Comparison of ENCODE assay signal across 13 mouse cellular contexts in genomic region chr3:38811635-38812034, GRCm38 (mm10).
DNase-seq lines count a peak whose midpoint lies in the region; ATAC-seq and TF ChIP-seq lines count a peak whose summit lies in the region.
"Had no signal": no experiment of that assay in that cellular context is flagged by ENCODE, and none has a peak within 500 bp of the region (broad histone marks: within the 10 kb centered on the region; RNA-seq: fewer than 3 reads in every experiment).

No protein-coding gene starts in this region.

- 64% methylated on average over 8 of the region's 8 CpGs for WGBS in liver, embryonic 14.5 days (ENCODE audit: insufficient replicate concordance)
- 77% methylated on average over 8 of the region's 8 CpGs for WGBS in liver, embryonic 12.5 days (ENCODE audit: insufficient replicate concordance)

- TF ChIP-seq POLR2A in CH12.LX (IDR thresholded peaks at IDR 0.05; ENCODE audit: low read depth, low read length): no peak
- no peak for TF ChIP-seq POLR2A in embryonic fibroblast, embryonic 13.5 days (IDR thresholded peaks at IDR 0.05; ENCODE audit: low read depth, low read length)

- H3K27me3 ChIP-seq in liver, embryonic 14.5 days (ENCODE audit: control insufficient read depth, insufficient read depth, low read length): no peaks in the 10 kb centered on the region
- no peaks in the 10 kb centered on the region for H3K27me3 ChIP-seq in liver, embryonic 12.5 days (replicated peaks)
- H3K27me3 ChIP-seq in CH12.LX (replicated peaks): no peaks in the 10 kb centered on the region
- H3K27me3 ChIP-seq: heart, embryonic 15.5 days; hindbrain, embryonic 13.5 days; limb, embryonic 15.5 days had no signal

- H3K36me3 ChIP-seq in liver, embryonic 14.5 days (replicated peaks; ENCODE audit: control insufficient read depth, insufficient read depth, low read depth): no peaks in the 10 kb centered on the region
- H3K36me3 ChIP-seq in liver, embryonic 12.5 days: no peaks in the 10 kb centered on the region
- H3K36me3 ChIP-seq in CH12.LX (replicated peaks in 1 of 2; ENCODE audit: control insufficient read depth in 1 of 2, insufficient read depth in 1 of 2, low read length in 1 of 2): no peaks in the 10 kb centered on the region
- H3K36me3 ChIP-seq: heart, embryonic 15.5 days; hindbrain, embryonic 13.5 days; limb, embryonic 15.5 days had no signal

- no peaks in the 10 kb centered on the region for H3K79me2 ChIP-seq in CH12.LX (replicated peaks; ENCODE audit: control insufficient read depth, extremely low read depth, insufficient read depth, poor library complexity, severe bottlenecking)

- TF ChIP-seq RAD21 in CH12.LX (IDR thresholded peaks at IDR 0.05; ENCODE audit: low read depth, low read length): peak; percentile 30

- H3K9me3 ChIP-seq in liver, embryonic 14.5 days (ENCODE audit: control insufficient read depth, low read length): no peaks in the 10 kb centered on the region
- H3K9me3 ChIP-seq in liver, embryonic 12.5 days (replicated peaks): no peaks in the 10 kb centered on the region
- H3K9me3 ChIP-seq in CH12.LX (replicated peaks; ENCODE audit: low read length): no peaks in the 10 kb centered on the region
- H3K9me3 ChIP-seq: heart, embryonic 15.5 days; hindbrain, embryonic 13.5 days; limb, embryonic 15.5 days had no signal

- dilution Hi-C loops in CH12.LX (cut with MboI; ENCODE audit: extremely low pct_ligation_motif_present, extremely low pct_unique_long_range_greater_than_20kb, low sequenced_read_pairs): no loop called here

- no peak overlapping the region for H3K4me3 ChIP-seq in liver, embryonic 14.5 days (ENCODE audit: insufficient read depth in 1 of 2, low read depth in 2 of 2, low read length in 2 of 2)
- H3K4me3 ChIP-seq in liver, embryonic 12.5 days: no peak overlapping the region
- no peak overlapping the region for H3K4me3 ChIP-seq in CH12.LX (replicated peaks in 1 of 3; ENCODE audit: low read depth in 2 of 3, low read length in 2 of 3, poor library complexity in 1 of 3)
- no peak overlapping the region for H3K4me3 ChIP-seq in embryonic fibroblast, embryonic 13.5 days (ENCODE audit: insufficient read depth, low read length)
- H3K4me3 ChIP-seq: heart, embryonic 15.5 days; hindbrain, embryonic 13.5 days; limb, embryonic 15.5 days had no signal

- DNase-seq in adrenal gland, postnatal 25 days: peak; percentile 20
- no peak for DNase-seq in adrenal gland, adult 18-20 months (ENCODE audit: low spot score in 2 of 2)
- DNase-seq in liver, embryonic 14.5 days (ENCODE audit: low read depth in 3 of 3, low spot score in 3 of 3): no peak
- peak; percentile 16 for DNase-seq in CH12.LX (ENCODE audit: extremely low read depth)
- DNase-seq in cerebellum, postnatal 25 days: no peak
- no peak for DNase-seq in layer of hippocampus, adult 11-12 months (ENCODE audit: low spot score)
- DNase-seq: cerebellum, adult 9-10 months; kidney, adult 11 months had no signal

- no peak overlapping the region for H3K27ac ChIP-seq in liver, embryonic 14.5 days
- H3K27ac ChIP-seq in liver, embryonic 12.5 days: no peak overlapping the region
- no peak overlapping the region for H3K27ac ChIP-seq in CH12.LX (ENCODE audit: insufficient read depth, low read depth)
- no peak overlapping the region for H3K27ac ChIP-seq in embryonic fibroblast, embryonic 13.5 days (ENCODE audit: insufficient read depth, low read length)
- H3K27ac ChIP-seq: heart, embryonic 15.5 days; hindbrain, embryonic 13.5 days; limb, embryonic 15.5 days had no signal

- ATAC-seq in liver, embryonic 14.5 days (ENCODE audit: insufficient read depth): no peak
- ATAC-seq in liver, embryonic 12.5 days: no peak

- in situ Hi-C loops in CH12.LX (cut with MboI; ENCODE audit: low pct_ligation_motif_present, low pct_unique_long_range_greater_than_20kb, low sequenced_read_pairs): no loop called here

- no peak overlapping the region for H3K4me2 ChIP-seq in liver, embryonic 14.5 days (ENCODE audit: low read depth)
- no peak overlapping the region for H3K4me2 ChIP-seq in liver, embryonic 12.5 days
- no peak overlapping the region for H3K4me2 ChIP-seq in CH12.LX (ENCODE audit: insufficient read depth, low read depth, poor library complexity, severe bottlenecking)
- H3K4me2 ChIP-seq: heart, embryonic 15.5 days; hindbrain, embryonic 13.5 days; limb, embryonic 15.5 days had no signal

- H3K4me1 ChIP-seq in liver, embryonic 14.5 days (replicated peaks; ENCODE audit: control insufficient read depth in 2 of 2, insufficient read depth in 2 of 2, low read length in 1 of 2): no peaks in the 10 kb centered on the region
- no peaks in the 10 kb centered on the region for H3K4me1 ChIP-seq in liver, embryonic 12.5 days
- no peaks in the 10 kb centered on the region for H3K4me1 ChIP-seq in CH12.LX (ENCODE audit: control insufficient read depth in 1 of 2, insufficient read depth in 2 of 2)
- no peaks in the 10 kb centered on the region for H3K4me1 ChIP-seq in embryonic fibroblast, embryonic 13.5 days (ENCODE audit: control insufficient read depth, insufficient read depth, low read length)
- H3K4me1 ChIP-seq: heart, embryonic 15.5 days had no signal

- H3K9ac ChIP-seq in liver, embryonic 14.5 days (replicated peaks): no peak overlapping the region
- H3K9ac ChIP-seq in liver, embryonic 12.5 days: no peak overlapping the region
- H3K9ac ChIP-seq in CH12.LX (ENCODE audit: insufficient read depth, low read depth): no peak overlapping the region
- H3K9ac ChIP-seq: heart, embryonic 15.5 days; hindbrain, embryonic 13.5 days; limb, embryonic 15.5 days had no signal

- TF ChIP-seq CTCF in liver, embryonic 14.5 days (IDR thresholded peaks at IDR 0.05; ENCODE audit: low read depth): peak; percentile 28; the same call in 1 of the 2 replicates
- peak in 1 of 2 experiments; percentile 59; a peak in 3 of 4 replicates for TF ChIP-seq CTCF in CH12.LX (conservative IDR thresholded peaks at IDR 0.05 in 1 of 2, IDR thresholded peaks at IDR 0.05 in 1 of 2; ENCODE audit: low read depth in 2 of 2, low read length in 2 of 2)
- TF ChIP-seq CTCF in embryonic fibroblast, embryonic 13.5 days (IDR thresholded peaks at IDR 0.05; ENCODE audit: borderline replicate concordance, insufficient read depth, low read length): 0 out of 2 replicates have a peak, but pooled peaks have one; percentile 10

- no peak for TF ChIP-seq EP300 in liver, embryonic 14.5 days (IDR thresholded peaks at IDR 0.05; ENCODE audit: low read depth)
- TF ChIP-seq EP300 in CH12.LX (IDR thresholded peaks at IDR 0.05; ENCODE audit: low read length): no peak

TF ChIP-seq in CH12.LX, 34 proteins besides CTCF, POLR2A, EP300 and RAD21:
- TF ChIP-seq NRF1 (IDR thresholded peaks at IDR 0.05; ENCODE audit: low read depth, low read length) (no peak), SMC3 (IDR thresholded peaks at IDR 0.05; ENCODE audit: low read depth, low read length) (peak; percentile 34)
TF ChIP-seq in CH12.LX: peak in this region for 1.

Comparison
In these comparisons a context has a peak if more than half of its experiments do, and no peak if none do; other contexts are left out.
1. DNase-seq: peak in adrenal gland, postnatal 25 days (single experiment) and CH12.LX (single experiment); none in adrenal gland, adult 18-20 months (0 of 2), liver, embryonic 14.5 days (0 of 3), cerebellum, postnatal 25 days (0 of 2) and layer of hippocampus, adult 11-12 months (single experiment).